Mouse (Mus musculus): Measurements from ENCODE around the gene B3gnt3. TPM values are rescaled to one million over a fixed set of nuclear protein-coding genes. Genes with fewer than 3 reads are reported as not detected.

The B3gnt3 gene
- polyA plus RNA-seq, 1 experiment from 2014 or later = 3.3 TPM

GRCm38 (mm10) chr8:71675456-71676019 lies 26.1 kb downstream of the B3gnt3 start:
- no peak for ATAC-seq (ENCODE audit: low FRiP score, low TSS enrichment)
- no peak overlapping the region; the same call in 1 of the 2 replicates for H3K27ac ChIP-seq (ENCODE audit: low read length)
- H3K4me3 ChIP-seq (ENCODE audit: low read length) = peak overlapping the region; percentile 72; the same call in 1 of the 2 replicates
- peaks cover 50% of the 10 kb centered on the region for H3K27me3 ChIP-seq (ENCODE audit: insufficient read depth, low read length)
- no peaks in the 10 kb centered on the region for H3K9me3 ChIP-seq (ENCODE audit: low read length)
- H3K4me2 ChIP-seq (replicated peaks; ENCODE audit: low read depth, low read length) = peak overlapping the region; percentile 90
- H3K4me1 ChIP-seq (ENCODE audit: insufficient read depth, low read length) = peaks cover 20% of the 10 kb centered on the region
- WGBS = 36% methylated on average over 9 of the region's 9 CpGs
- H3K36me3 ChIP-seq (ENCODE audit: insufficient read depth, low read length) = no peaks in the 10 kb centered on the region
- no peak overlapping the region for H3K9ac ChIP-seq (replicated peaks; ENCODE audit: low read length)

DNA sequence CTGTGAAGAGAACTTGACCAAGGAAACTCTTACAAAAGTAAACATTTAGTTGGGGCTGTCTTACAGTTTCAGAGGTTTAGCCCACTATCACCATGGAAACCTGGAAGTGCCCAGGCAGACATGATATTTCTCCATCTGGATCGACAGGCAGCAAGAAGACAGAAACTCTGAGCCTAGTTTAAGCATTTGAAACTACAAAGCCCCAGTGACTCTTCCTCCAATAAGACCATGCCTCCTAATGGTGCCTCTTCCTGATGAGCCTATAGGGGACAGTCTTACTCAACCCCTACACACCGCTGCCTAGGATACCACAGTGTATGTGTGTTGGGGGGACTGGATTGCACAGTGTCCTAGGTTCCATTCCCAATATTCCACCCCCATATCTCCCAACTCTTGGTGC lies 27.5 kb downstream of the B3gnt3 start:
- H3K27me3 ChIP-seq (ENCODE audit: insufficient read depth, low read length) = peaks cover 47% of the 10 kb centered on the region
- no peak for ATAC-seq (ENCODE audit: low FRiP score, low TSS enrichment)
- WGBS = 83% methylated on average over 2 of the region's 2 CpGs
- H3K4me2 ChIP-seq (replicated peaks; ENCODE audit: low read depth, low read length) = no peak overlapping the region
- H3K27ac ChIP-seq (ENCODE audit: low read length) = no peak overlapping the region
- no peak overlapping the region for H3K4me3 ChIP-seq (ENCODE audit: low read length)
- no peaks in the 10 kb centered on the region for H3K36me3 ChIP-seq (ENCODE audit: insufficient read depth, low read length)
- H3K9ac ChIP-seq (replicated peaks; ENCODE audit: low read length) = no peak overlapping the region
- peaks cover 21% of the 10 kb centered on the region for H3K4me1 ChIP-seq (ENCODE audit: insufficient read depth, low read length)
- no peaks in the 10 kb centered on the region for H3K9me3 ChIP-seq (ENCODE audit: low read length)

GRCm38 (mm10) chr8:71672168-71672735 lies 29.3 kb downstream of the B3gnt3 start:
- H3K27me3 ChIP-seq (ENCODE audit: insufficient read depth, low read length) = peaks cover 38% of the 10 kb centered on the region
- peak overlapping the region; percentile 98 for H3K4me2 ChIP-seq (replicated peaks; ENCODE audit: low read depth, low read length)
- H3K4me1 ChIP-seq (ENCODE audit: insufficient read depth, low read length) = peaks cover 36% of the 10 kb centered on the region
- no peak overlapping the region; the same call in 1 of the 2 replicates for H3K9ac ChIP-seq (replicated peaks; ENCODE audit: low read length)
- H3K36me3 ChIP-seq (ENCODE audit: insufficient read depth, low read length) = no peaks in the 10 kb centered on the region
- ATAC-seq (ENCODE audit: low FRiP score, low TSS enrichment) = no peak
- 52% methylated on average over 6 of the region's 6 CpGs for WGBS
- H3K4me3 ChIP-seq (ENCODE audit: low read length) = peak overlapping the region; percentile 54; the same call in 1 of the 2 replicates
- no peak overlapping the region for H3K27ac ChIP-seq (ENCODE audit: low read length)
- no peaks in the 10 kb centered on the region for H3K9me3 ChIP-seq (ENCODE audit: low read length)

DNA sequence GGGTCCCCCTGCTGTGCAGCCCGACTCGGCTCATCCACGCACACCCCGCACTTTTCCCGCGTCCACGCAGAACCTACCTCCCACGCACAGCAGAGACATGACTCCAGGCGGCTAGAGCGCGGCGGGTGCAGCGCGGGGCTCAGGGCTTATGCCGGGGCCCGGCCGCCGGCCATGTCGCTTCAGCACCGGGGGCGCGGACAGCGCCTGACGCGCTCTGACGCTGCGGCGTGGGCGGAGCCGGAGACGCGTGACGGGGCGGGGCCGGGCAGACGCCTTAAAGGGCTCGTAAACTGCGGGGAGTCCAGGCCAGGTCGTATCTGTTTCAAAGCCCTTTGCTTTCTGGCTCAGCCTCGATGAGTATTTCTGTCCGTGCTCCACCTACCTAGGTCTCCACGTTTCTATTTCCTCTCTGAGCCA lies 30.0 kb downstream of the B3gnt3 start, which contains the start of gene Unc13a:
Gene Unc13a, minus strand, starts transcription at position 209 of the 417 bp plus-strand sequence.
- Histone ChIP-seq H3K27me3 (ENCODE audit: insufficient read depth, low read length) (peaks cover 35% of the 10 kb centered on the region), H3K27ac (ENCODE audit: low read length) (no peak within 1 kb of the TSS), H3K4me1 (ENCODE audit: insufficient read depth, low read length) (peaks cover 34% of the 10 kb centered on the region), H3K4me2 (replicated peaks; ENCODE audit: low read depth, low read length) (peak within 1 kb of the TSS; percentile 98), H3K9me3 (ENCODE audit: low read length) (no peaks in the 10 kb centered on the region), H3K9ac (replicated peaks; ENCODE audit: low read length) (peak within 1 kb of the TSS; percentile 61), H3K36me3 (ENCODE audit: insufficient read depth, low read length) (no peaks in the 10 kb centered on the region), H3K4me3 (ENCODE audit: low read length) (peak within 1 kb of the TSS; percentile 54)
- 0% methylated on average over 41 of the region's 42 CpGs for WGBS
- ATAC-seq (ENCODE audit: low FRiP score, low TSS enrichment) = peak; percentile 70

DNA sequence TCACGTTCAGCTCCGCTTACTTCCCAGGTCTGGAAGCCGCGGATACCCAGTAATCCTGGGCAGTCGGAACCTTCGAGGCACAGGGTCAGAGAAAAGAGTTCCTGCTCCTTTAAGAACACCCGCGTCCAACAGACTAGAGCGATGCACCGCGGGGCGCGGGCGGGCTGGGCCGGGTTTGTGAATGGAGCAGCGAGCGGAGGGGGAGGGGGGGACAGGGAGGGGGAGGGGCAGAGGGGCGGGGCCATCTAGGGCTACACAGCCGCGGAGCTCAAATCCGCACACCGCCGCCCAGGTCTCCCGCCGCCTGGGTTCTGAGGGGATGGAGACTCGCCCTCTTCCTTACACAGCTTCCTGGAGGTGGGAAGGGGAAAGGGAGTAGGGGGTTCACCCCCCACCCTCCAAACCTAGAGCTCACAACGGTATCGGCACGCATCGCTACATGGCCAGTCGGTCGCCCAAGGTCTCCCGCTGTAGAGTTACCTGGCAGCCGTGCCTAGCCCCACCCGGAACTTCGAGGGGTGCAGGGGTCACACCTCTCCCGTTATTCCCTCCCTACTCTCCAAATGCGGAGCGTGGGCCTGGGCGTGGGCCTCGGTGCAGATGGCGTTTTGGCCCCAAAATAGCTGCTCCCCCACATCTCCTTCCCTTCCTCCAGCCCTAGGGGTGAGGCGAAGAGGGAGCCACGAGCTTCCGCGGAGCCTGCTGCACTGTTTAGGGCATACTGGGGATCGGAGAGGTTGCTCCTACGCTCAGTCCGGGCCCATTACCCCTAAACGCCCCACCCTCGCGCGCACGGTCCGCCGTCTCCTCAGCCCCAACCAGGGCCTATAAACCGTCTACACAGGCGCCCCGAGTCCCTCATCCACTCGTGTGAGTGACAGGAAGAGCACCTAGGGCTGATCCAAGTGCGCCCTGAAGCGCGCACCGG lies 30.7 kb downstream of the B3gnt3 start:
- Histone ChIP-seq H3K36me3 (ENCODE audit: insufficient read depth, low read length) (no peaks in the 10 kb centered on the region), H3K27me3 (ENCODE audit: insufficient read depth, low read length) (peaks cover 35% of the 10 kb centered on the region), H3K4me3 (ENCODE audit: low read length) (peak overlapping the region; percentile 54), H3K4me1 (ENCODE audit: insufficient read depth, low read length) (peaks cover 36% of the 10 kb centered on the region), H3K9me3 (ENCODE audit: low read length) (no peaks in the 10 kb centered on the region), H3K4me2 (replicated peaks; ENCODE audit: low read depth, low read length) (peak overlapping the region; percentile 98), H3K27ac (ENCODE audit: low read length) (no peak overlapping the region), H3K9ac (replicated peaks; ENCODE audit: low read length) (0 out of 2 replicates have a peak overlapping the region, but pooled peaks have one; percentile 10)
- ATAC-seq (ENCODE audit: low FRiP score, low TSS enrichment) = peak; percentile 37
- WGBS = under 1% methylated on average over 55 of the region's 64 CpGs

GRCm38 (mm10) chr8:71670198-71670597 lies 31.4 kb downstream of the B3gnt3 start:
- Histone ChIP-seq H3K36me3 (ENCODE audit: insufficient read depth, low read length) (no peaks in the 10 kb centered on the region), H3K9me3 (ENCODE audit: low read length) (no peaks in the 10 kb centered on the region), H3K27ac (ENCODE audit: low read length) (no peak overlapping the region), H3K4me1 (ENCODE audit: insufficient read depth, low read length) (peaks cover 40% of the 10 kb centered on the region), H3K9ac (replicated peaks; ENCODE audit: low read length) (0 out of 2 replicates have a peak overlapping the region, but pooled peaks have one; percentile 10), H3K27me3 (ENCODE audit: insufficient read depth, low read length) (peaks cover 30% of the 10 kb centered on the region), H3K4me2 (replicated peaks; ENCODE audit: low read depth, low read length) (peak overlapping the region; percentile 98), H3K4me3 (ENCODE audit: low read length) (peak overlapping the region; percentile 54)
- WGBS = 14% methylated on average over 9 of the region's 12 CpGs
- no peak for ATAC-seq (ENCODE audit: low FRiP score, low TSS enrichment)

DNA sequence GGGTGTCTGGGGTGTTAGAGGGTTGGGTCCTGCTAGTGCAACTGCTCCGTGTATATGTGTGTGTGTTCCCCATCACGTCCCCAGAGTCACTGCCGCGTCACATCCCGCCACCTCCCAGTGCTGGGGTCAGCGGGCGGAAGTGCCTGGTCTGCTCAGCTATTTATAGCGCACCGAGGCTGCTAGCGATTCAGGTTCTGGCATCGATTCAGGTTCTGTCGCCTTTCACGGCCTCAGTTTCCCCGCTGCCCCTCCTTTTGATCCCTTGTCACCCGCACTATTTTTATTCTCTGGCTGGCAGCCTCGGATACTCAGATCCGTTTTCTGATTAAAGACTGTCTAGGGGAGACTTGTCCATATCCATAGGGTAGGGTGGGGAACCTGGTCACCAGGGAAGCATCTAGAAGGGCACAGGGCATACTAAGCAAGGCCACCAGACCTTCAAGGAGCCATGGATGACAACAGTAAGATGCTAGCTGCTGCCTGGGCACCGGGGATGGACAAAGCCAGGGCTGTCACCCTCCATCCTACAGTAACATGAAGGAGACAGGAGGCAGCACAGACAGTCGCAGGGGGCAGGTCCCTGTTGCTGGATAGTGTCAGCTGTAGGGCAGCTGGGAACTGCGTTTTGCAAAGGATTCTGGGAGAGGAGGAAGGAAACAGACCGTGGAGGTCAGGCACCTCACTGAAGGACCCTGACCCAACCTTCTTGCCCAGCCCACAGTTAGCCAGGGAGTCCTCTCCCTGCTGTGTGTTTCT lies 33.2 kb downstream of the B3gnt3 start:
- H3K36me3 ChIP-seq (ENCODE audit: insufficient read depth, low read length) = no peaks in the 10 kb centered on the region
- no peaks in the 10 kb centered on the region for H3K9me3 ChIP-seq (ENCODE audit: low read length)
- ATAC-seq (ENCODE audit: low FRiP score, low TSS enrichment) = no peak
- H3K4me3 ChIP-seq (ENCODE audit: low read length) = peak overlapping the region; percentile 18
- H3K9ac ChIP-seq (replicated peaks; ENCODE audit: low read length) = peak overlapping the region; percentile 51
- peaks cover 30% of the 10 kb centered on the region for H3K27me3 ChIP-seq (ENCODE audit: insufficient read depth, low read length)
- WGBS = 1% methylated on average over 21 of the region's 21 CpGs
- 0 out of 2 replicates have a peak overlapping the region, but pooled peaks have one; percentile 10 for H3K27ac ChIP-seq (ENCODE audit: low read length)
- H3K4me2 ChIP-seq (replicated peaks; ENCODE audit: low read depth, low read length) = peak overlapping the region; percentile 44
- H3K4me1 ChIP-seq (ENCODE audit: insufficient read depth, low read length) = peaks cover 44% of the 10 kb centered on the region

DNA sequence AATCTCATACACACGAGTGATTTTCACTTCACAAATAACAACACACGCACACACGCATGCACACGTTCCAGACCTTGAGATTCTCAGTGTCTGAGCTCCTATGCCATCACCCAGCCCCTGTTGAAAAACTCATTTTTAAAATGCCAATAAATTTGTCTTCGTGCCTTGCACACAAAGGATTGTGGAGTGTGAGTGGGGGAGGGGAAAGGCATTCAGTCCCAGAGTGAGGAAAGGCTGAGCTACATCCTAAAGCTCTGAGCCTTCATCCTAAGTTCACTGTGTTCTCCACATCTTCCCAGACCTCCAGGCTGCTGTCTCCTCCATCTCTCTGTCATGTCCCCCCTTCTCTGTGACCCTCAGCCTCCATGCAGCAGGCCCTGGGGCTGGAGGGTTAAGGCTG lies 34.3 kb downstream of the B3gnt3 start:
- ATAC-seq (ENCODE audit: low FRiP score, low TSS enrichment) = no peak
- Histone ChIP-seq H3K4me1 (ENCODE audit: insufficient read depth, low read length) (peaks cover 44% of the 10 kb centered on the region), H3K36me3 (ENCODE audit: insufficient read depth, low read length) (no peaks in the 10 kb centered on the region), H3K4me3 (ENCODE audit: low read length) (no peak overlapping the region), H3K27me3 (ENCODE audit: insufficient read depth, low read length) (peaks cover 31% of the 10 kb centered on the region), H3K9ac (replicated peaks; ENCODE audit: low read length) (peak overlapping the region; percentile 51; the same call in 1 of the 2 replicates), H3K27ac (ENCODE audit: low read length) (0 out of 2 replicates have a peak overlapping the region, but pooled peaks have one; percentile 29), H3K9me3 (ENCODE audit: low read length) (no peaks in the 10 kb centered on the region), H3K4me2 (replicated peaks; ENCODE audit: low read depth, low read length) (no peak overlapping the region)
- 52% methylated on average over 5 of the region's 5 CpGs for WGBS

GRCm38 (mm10) chr8:71666855-71667254 lies 34.7 kb downstream of the B3gnt3 start:
- Histone ChIP-seq H3K4me3 (ENCODE audit: low read length) (no peak overlapping the region), H3K4me1 (ENCODE audit: insufficient read depth, low read length) (peaks cover 44% of the 10 kb centered on the region), H3K9me3 (ENCODE audit: low read length) (no peaks in the 10 kb centered on the region), H3K27ac (ENCODE audit: low read length) (no peak overlapping the region), H3K9ac (replicated peaks; ENCODE audit: low read length) (no peak overlapping the region), H3K4me2 (replicated peaks; ENCODE audit: low read depth, low read length) (no peak overlapping the region), H3K36me3 (ENCODE audit: insufficient read depth, low read length) (no peaks in the 10 kb centered on the region), H3K27me3 (ENCODE audit: insufficient read depth, low read length) (peaks cover 33% of the 10 kb centered on the region)
- no peak for ATAC-seq (ENCODE audit: low FRiP score, low TSS enrichment)
- 50% methylated on average over 1 of the region's 1 CpGs for WGBS

Measured in kidney, embryonic 16.5 days (tissue).